Mouse (Mus musculus) limb, embryonic 11.5 days (tissue): ENCODE measurements around the gene Gzmf. TPM values are rescaled to one million over a fixed set of nuclear protein-coding genes. Genes with fewer than 3 reads are reported as not detected.
A peak's percentile ranks its signal among the peaks of the same experiment; 100 is the strongest.
"Not testable (repeated sequence)": the region's sequence is repeated elsewhere in the genome, so short reads cannot be mapped to it uniquely, and the experiment has no call there.

ENCODE experiments used
- ATAC-seq: fragments of 200-750 bp; cut with Nextera tagmentation; 2 replicates; pipeline ENCODE4 v1.8.0; 2017; ENCODE audit warnings: low read depth; ENCODE audit not compliant: insufficient number of reproducible peaks, low FRiP score, low TSS enrichment
- DNase-seq: peaks from one replicate; pipeline ENCODE4 v3.0.0-alpha.2; 2015; ENCODE audit warnings: low spot score
- H3K27ac ChIP-seq: fragments of 300-500 bp; sonication (generic); replicated peaks from 2 replicates; pipeline ENCODE4 v1.5.1; 2014; ENCODE audit warnings: low read depth, mild to moderate bottlenecking, low read length
- H3K27me3 ChIP-seq: fragments of 300-500 bp; sonication (generic); 2 replicates; pipeline ENCODE4 v1.6.1; 2014; ENCODE audit warnings: mild to moderate bottlenecking, low read length, mixed read lengths; ENCODE audit not compliant: control insufficient read depth, insufficient read depth
- H3K36me3 ChIP-seq: fragments of 300-500 bp; sonication (generic); 2 replicates; pipeline ENCODE4 v1.6.1; 2014; ENCODE audit warnings: mild to moderate bottlenecking, low read length, moderate library complexity, mixed read lengths; ENCODE audit not compliant: control insufficient read depth, insufficient read depth
- H3K4me1 ChIP-seq: fragments of 300-500 bp; sonication (generic); 2 replicates; pipeline ENCODE4 v1.6.1; 2014; ENCODE audit warnings: low read length, mixed read lengths; ENCODE audit not compliant: control insufficient read depth, insufficient read depth
- H3K4me2 ChIP-seq: fragments of 300-500 bp; sonication (generic); 2 replicates; pipeline ENCODE4 v1.6.1; 2014; ENCODE audit warnings: low read depth, mild to moderate bottlenecking, moderate library complexity; ENCODE audit not compliant: severe bottlenecking
- H3K4me3 ChIP-seq: fragments of 300-500 bp; sonication (generic); 2 replicates; pipeline ENCODE4 v1.5.1; 2014; ENCODE audit warnings: low read depth, low read length
- H3K9ac ChIP-seq: fragments of 300-500 bp; sonication (generic); 2 replicates; pipeline ENCODE4 v1.6.1; 2014; ENCODE audit warnings: mild to moderate bottlenecking, low read length
- H3K9me3 ChIP-seq: fragments of 300-500 bp; sonication (generic); 2 replicates; pipeline ENCODE4 v1.6.1; 2016; ENCODE audit warnings: low read length; ENCODE audit not compliant: control insufficient read depth
- WGBS: fragments of 180-500 bp; shearing (Covaris S2); extraction: QIAGEN DNeasy Blood & Tissue Kit; methylation state at CpG from one replicate; pipeline ENCODE4 v1.1.7; 2014; 5-methylcytosine and 5-hydroxymethylcytosine counted together
- polyA plus RNA-seq: library from polyadenylated mRNA; unstranded; fragments of >200 nt; fragmentation: Nextera tagmentation; extraction: Ambion mirVana; gene quantifications from 2 replicates; pipeline ENCODE4 v1.2.1, GENCODE M21; 2014

The Gzmf gene
- polyA plus RNA-seq, 1 experiment from 2014 or later, result not detected

DNA sequence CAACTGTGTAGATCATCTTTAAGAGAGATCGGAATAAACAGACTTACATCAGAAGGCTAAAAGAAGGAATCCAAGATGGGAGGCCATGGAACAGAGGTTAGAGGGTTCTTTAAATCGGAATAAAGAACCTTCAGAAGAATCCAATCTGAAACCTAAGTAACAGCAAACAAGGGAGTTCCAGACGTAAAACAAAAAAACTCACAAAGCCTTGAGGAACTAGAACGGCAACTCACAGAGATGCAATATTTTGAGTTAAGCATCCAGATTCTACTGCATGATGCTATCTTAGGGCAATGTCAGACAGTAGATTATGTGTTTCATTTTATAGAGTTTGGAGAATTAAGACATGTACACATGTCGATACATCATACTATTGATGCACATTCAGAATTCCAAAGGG, 36.7 kb downstream of the Gzmf start, which contains the start of gene Gzmn:
TSS of gene Gzmn (minus strand) at position 101 of the 400 bp plus-strand sequence.
- DNase-seq, result no peak
- Histone ChIP-seq H3K4me2 (no peak within 1 kb of the TSS), H3K9me3 (no peaks in the 10 kb centered on the region), H3K9ac (no peak within 1 kb of the TSS), H3K36me3 (no peaks in the 10 kb centered on the region), H3K27ac (no peak within 1 kb of the TSS), H3K27me3 (no peaks in the 10 kb centered on the region), H3K4me3 (no peak within 1 kb of the TSS), H3K4me1 (no peaks in the 10 kb centered on the region)
- WGBS, result 92% methylated on average over 5 of the region's 5 CpGs
- ATAC-seq, result no peak

DNA sequence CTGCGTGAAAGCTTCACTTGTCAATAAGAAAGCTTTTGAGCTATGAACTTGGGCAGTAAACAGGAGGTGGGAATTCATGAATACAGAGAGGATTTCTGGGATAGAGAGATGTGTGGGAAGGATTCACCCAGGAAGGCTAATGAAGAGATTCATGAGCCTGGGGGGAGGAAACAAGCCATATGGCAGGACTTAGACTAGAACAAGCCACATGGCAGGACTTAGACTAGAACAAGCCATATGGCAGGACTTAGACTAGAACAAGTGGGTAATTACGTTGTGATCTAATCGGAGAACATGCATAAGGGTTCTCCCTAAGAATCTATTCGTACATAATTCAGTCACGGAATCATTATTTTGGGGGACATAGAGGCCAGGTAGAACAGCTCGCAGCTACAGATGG, 37.8 kb downstream of the Gzmf start:
- H3K4me1 ChIP-seq, result no peaks in the 10 kb centered on the region
- no peaks in the 10 kb centered on the region for H3K27me3 ChIP-seq
- ATAC-seq, result no peak
- no peaks in the 10 kb centered on the region for H3K36me3 ChIP-seq
- WGBS, result 94% methylated on average over 6 of the region's 6 CpGs
- H3K9me3 ChIP-seq, result no peaks in the 10 kb centered on the region
- no peak overlapping the region for H3K4me3 ChIP-seq
- no peak for DNase-seq
- H3K27ac ChIP-seq, result no peak overlapping the region
- H3K4me2 ChIP-seq, result no peak overlapping the region
- no peak overlapping the region for H3K9ac ChIP-seq

DNA sequence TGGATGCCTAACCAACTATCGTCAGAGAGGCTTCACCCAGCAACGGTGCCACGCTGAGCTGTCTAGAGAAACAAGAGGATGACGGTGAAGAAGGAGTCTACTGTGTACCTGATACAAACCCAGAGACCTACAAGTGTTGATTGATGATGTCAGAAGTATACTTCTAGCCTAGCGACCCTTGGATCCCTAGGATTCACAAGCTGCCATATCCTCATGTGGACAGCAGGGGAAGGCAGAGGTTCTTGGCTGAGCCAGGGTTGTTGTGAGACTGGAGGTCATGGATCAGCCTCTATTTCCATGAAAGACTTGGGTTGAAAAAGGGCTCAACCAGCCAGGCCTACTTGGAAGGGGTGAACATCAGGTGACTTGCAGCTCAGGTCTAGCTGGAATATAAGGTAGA, 38.5 kb downstream of the Gzmf start:
- Histone ChIP-seq H3K36me3 (no peaks in the 10 kb centered on the region), H3K27ac (no peak overlapping the region), H3K9ac (no peak overlapping the region), H3K4me1 (no peaks in the 10 kb centered on the region), H3K27me3 (no peaks in the 10 kb centered on the region), H3K4me3 (no peak overlapping the region), H3K9me3 (no peaks in the 10 kb centered on the region), H3K4me2 (no peak overlapping the region)
- DNase-seq (peak; percentile 14), ATAC-seq (no peak)
- 90% methylated on average over 5 of the region's 5 CpGs for WGBS

DNA sequence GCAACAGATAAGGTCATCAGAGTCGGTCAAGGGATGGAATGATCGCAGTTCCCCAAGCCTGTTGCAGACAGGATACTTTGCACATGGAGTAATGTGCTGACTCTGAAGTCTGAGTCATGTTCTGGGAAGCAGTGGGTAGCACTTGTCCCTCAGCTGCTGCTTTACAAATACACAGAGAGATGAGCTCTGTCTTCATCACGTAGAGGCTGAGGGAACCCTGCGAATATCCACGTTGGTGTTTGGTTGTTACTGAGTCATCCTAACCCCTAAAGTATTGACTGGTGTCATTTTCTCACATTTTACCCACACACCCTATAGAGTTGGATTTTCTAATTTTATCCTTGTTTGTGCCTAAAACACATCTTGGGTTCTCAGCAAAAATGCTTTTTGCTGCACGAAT, 43.2 kb downstream of the Gzmf start:
- H3K27me3 ChIP-seq, result no peaks in the 10 kb centered on the region
- WGBS, result 83% methylated on average over 6 of the region's 6 CpGs
- DNase-seq, result no peak
- H3K9me3 ChIP-seq, result no peaks in the 10 kb centered on the region
- H3K4me2 ChIP-seq, result no peak overlapping the region
- no peaks in the 10 kb centered on the region for H3K36me3 ChIP-seq
- no peaks in the 10 kb centered on the region for H3K4me1 ChIP-seq
- ATAC-seq, result no peak
- no peak overlapping the region for H3K4me3 ChIP-seq
- H3K9ac ChIP-seq, result no peak overlapping the region
- no peak overlapping the region for H3K27ac ChIP-seq

DNA sequence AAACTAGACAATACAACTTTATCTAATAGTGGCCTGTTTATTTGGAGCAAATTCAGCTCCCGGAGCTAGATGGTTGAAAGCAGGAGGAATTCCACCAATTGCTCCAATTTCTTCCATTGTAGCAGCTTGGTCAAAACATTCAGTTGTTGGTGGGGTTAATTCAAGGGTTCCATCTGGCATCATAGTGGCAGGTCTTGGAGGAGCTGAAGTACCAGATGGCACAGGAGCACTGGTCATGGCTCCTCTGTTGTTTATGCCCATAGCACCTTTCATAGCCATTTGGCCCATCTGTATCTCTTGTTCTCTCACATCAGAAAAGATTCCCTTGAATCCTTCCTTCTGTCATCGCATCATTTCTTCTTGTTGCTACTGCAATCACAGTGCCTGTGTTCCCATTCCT, 49.1 kb downstream of the Gzmf start:
- no peak overlapping the region for H3K9ac ChIP-seq
- WGBS, result 92% methylated on average over 2 of the region's 2 CpGs
- DNase-seq, result no peak
- no peak overlapping the region for H3K4me2 ChIP-seq
- H3K4me1 ChIP-seq, result no peaks in the 10 kb centered on the region
- no peaks in the 10 kb centered on the region for H3K27me3 ChIP-seq
- H3K9me3 ChIP-seq, result no peaks in the 10 kb centered on the region
- no peak overlapping the region for H3K27ac ChIP-seq
- ATAC-seq, result no peak
- no peak overlapping the region for H3K4me3 ChIP-seq
- no peaks in the 10 kb centered on the region for H3K36me3 ChIP-seq

DNA sequence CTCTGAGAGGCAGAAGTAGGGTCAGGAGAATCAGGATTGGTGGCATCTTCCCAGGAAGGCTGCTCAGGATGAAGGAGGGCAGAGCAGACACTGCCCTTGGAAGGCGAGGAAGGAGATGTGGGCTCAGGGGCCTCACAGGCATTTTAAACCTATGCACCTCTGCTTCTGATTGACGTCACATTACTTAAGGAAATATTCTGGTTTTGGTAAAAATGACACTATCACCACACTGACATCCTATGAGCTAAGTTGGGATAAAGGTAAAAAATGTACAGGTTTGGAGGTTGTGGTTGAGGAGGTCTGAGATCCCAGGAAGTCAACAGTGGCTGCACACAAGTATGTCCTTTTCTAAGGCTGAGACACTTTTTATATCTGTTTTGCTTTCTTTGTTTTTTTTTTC, 51.7 kb downstream of the Gzmf start, which contains the start of gene Gzmg:
TSS of gene Gzmg (minus strand) at position 101 of the 400 bp plus-strand sequence.
- H3K4me3 ChIP-seq, H3K9me3 ChIP-seq, DNase-seq, H3K27ac ChIP-seq, H3K4me2 ChIP-seq, ATAC-seq, H3K36me3 ChIP-seq, H3K9ac ChIP-seq, H3K4me1 ChIP-seq, H3K27me3 ChIP-seq: not testable (repeated sequence)
- 78% methylated on average over 2 of the region's 2 CpGs for WGBS

DNA sequence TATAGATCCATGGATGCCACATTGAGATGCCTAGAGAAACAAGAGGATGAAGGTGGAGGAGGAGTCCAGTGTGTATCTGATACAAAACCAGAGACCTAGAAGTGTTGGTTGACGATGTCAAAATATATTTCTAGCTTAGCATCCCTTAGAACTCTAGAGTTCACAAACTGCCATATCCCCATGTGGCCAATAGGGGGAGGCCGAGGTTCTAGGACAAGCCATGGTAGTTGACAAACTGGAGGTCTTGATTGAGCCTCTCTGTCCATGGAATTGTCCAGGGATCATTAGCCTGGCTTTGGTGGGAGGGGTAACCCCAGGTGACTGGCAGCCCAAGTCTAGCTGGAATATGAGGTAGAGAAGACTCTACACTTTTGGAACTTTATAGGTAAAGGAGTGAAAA, 55.9 kb downstream of the Gzmf start:
- Histone ChIP-seq H3K4me1 (no peaks in the 10 kb centered on the region), H3K36me3 (no peaks in the 10 kb centered on the region), H3K27me3 (no peaks in the 10 kb centered on the region), H3K9me3 (no peaks in the 10 kb centered on the region), H3K4me3 (no peak overlapping the region), H3K4me2 (no peak overlapping the region), H3K27ac (no peak overlapping the region), H3K9ac (no peak overlapping the region)
- ATAC-seq (no peak), DNase-seq (no peak)
- WGBS, result 57% methylated on average over 2 of the region's 2 CpGs

Other genes starting within 250 kb of the Gzmf start
- gene Mcpt1, start 193.4 kb downstream of the Gzmf start, polyA plus RNA-seq, result not detected in 2 replicates
- not detected in 2 replicates for gene Mcpt9, start 180.9 kb downstream of the Gzmf start, polyA plus RNA-seq
- gene Mcpt2, start 169.4 kb downstream of the Gzmf start, polyA plus RNA-seq, result not detected in 2 replicates
- gene Mcpt4, start 149.1 kb downstream of the Gzmf start, polyA plus RNA-seq, result not detected in 2 replicates
- not detected in 2 replicates for gene Mcpt8, start 126.1 kb downstream of the Gzmf start, polyA plus RNA-seq
- not detected in 2 replicates for gene Ctsg, start 108.8 kb downstream of the Gzmf start, polyA plus RNA-seq
- gene Gzme, start 90.8 kb downstream of the Gzmf start, polyA plus RNA-seq, result not detected in 2 replicates
- gene Gzmd, start 78.8 kb downstream of the Gzmf start, polyA plus RNA-seq, result not detected in 2 replicates
- gene Gzmg, start 51.8 kb downstream of the Gzmf start, polyA plus RNA-seq, result not detected in 2 replicates
- gene Gzmn, start 36.8 kb downstream of the Gzmf start, polyA plus RNA-seq, result not detected in 2 replicates
- not detected in 2 replicates for gene Gzmc, start 23.2 kb upstream of the Gzmf start, polyA plus RNA-seq
- gene Gzmb, start 50.8 kb upstream of the Gzmf start, polyA plus RNA-seq, result not detected in 2 replicates
- gene Atp12a, start 153.7 kb upstream of the Gzmf start, polyA plus RNA-seq, result 0.06 and 0.12 TPM in 2 replicates
- gene Rnf17, start 191.2 kb upstream of the Gzmf start, polyA plus RNA-seq, result 0.88 and 1.7 TPM in 2 replicates